Mouse (Mus musculus): ENCODE measurements around the gene Zfand3. TPM values are rescaled to one million over a fixed set of nuclear protein-coding genes. Genes with fewer than 3 reads are reported as not detected.

Zfand3 gene
- polyA plus RNA-seq, 1 experiment from 2014 or later = 50.6 TPM

DNA sequence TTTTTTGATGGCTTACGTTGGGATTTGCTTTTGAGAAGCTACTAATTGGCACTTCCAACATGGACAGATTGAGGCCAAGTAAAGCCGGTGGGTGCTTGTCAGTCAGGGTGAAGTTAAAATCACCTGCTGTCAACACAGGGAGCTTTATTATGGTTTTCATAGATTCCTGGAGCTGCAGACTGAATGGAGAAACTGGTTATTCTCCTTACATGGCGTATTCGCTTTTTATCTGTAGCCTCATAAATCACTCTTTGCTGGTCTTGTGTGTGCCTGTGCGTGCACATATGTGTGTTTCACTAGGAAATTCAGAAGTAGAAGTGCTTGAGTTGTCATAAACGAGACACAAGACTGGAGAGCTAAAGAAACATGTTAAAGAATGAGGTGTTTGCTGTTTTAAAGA, 15.4 kb downstream of the Zfand3 start:
- no peak overlapping the region for H3K27ac ChIP-seq (replicated peaks; ENCODE audit: low read depth, low read length)
- DNase-seq (ENCODE audit: low spot score) (no peak), ATAC-seq (replicated peaks; ENCODE audit: insufficient number of reproducible peaks, low FRiP score, low TSS enrichment, low read depth) (no peak)
- no peaks in the 10 kb centered on the region for H3K27me3 ChIP-seq (ENCODE audit: control insufficient read depth, insufficient read depth, low read length)
- H3K4me3 ChIP-seq (ENCODE audit: low read depth, low read length) = no peak overlapping the region
- WGBS = 85% methylated on average over 6 of the region's 6 CpGs
- no peak overlapping the region for H3K4me2 ChIP-seq (ENCODE audit: low read depth, low read length)
- H3K36me3 ChIP-seq (replicated peaks; ENCODE audit: control insufficient read depth, insufficient read depth, low read depth, low read length) = no peaks in the 10 kb centered on the region
- no peaks in the 10 kb centered on the region for H3K9me3 ChIP-seq (replicated peaks; ENCODE audit: control insufficient read depth, low read length)
- H3K9ac ChIP-seq (replicated peaks; ENCODE audit: low read length) = no peak overlapping the region
- H3K4me1 ChIP-seq (ENCODE audit: control insufficient read depth, insufficient read depth, low read length) = no peaks in the 10 kb centered on the region; the same call in 1 of the 2 replicates

DNA sequence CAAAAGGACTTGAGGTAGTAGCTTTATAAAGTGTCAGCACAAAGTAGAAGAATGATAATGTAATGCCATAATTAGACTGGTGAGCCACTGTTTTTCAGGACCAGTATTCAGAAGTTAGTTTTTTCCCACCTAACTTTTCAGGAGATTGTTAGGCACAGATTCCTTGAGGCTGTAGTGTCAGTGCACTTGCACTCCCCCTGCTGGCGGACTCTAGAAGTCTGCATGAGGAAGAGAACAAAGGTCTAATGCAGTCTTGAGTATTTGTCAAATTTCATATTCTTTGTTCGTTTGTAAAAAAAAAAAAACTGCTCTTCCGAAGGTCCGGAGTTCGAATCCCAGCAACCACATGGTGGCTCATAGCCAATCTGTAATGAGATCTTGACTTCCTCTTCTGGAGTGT, 20.1 kb downstream of the Zfand3 start:
- Histone ChIP-seq H3K9ac (replicated peaks; ENCODE audit: low read length) (no peak overlapping the region), H3K4me1 (ENCODE audit: control insufficient read depth, insufficient read depth, low read length) (no peaks in the 10 kb centered on the region; the same call in 1 of the 2 replicates), H3K4me3 (ENCODE audit: low read depth, low read length) (no peak overlapping the region), H3K36me3 (replicated peaks; ENCODE audit: control insufficient read depth, insufficient read depth, low read depth, low read length) (no peaks in the 10 kb centered on the region), H3K4me2 (ENCODE audit: low read depth, low read length) (no peak overlapping the region), H3K9me3 (replicated peaks; ENCODE audit: control insufficient read depth, low read length) (no peaks in the 10 kb centered on the region), H3K27ac (replicated peaks; ENCODE audit: low read depth, low read length) (no peak overlapping the region), H3K27me3 (ENCODE audit: control insufficient read depth, insufficient read depth, low read length) (no peaks in the 10 kb centered on the region)
- peak; percentile 80 for DNase-seq (ENCODE audit: low spot score)
- ATAC-seq (replicated peaks; ENCODE audit: insufficient number of reproducible peaks, low FRiP score, low TSS enrichment, low read depth) = no peak
- 59% methylated on average over 5 of the region's 5 CpGs for WGBS

DNA sequence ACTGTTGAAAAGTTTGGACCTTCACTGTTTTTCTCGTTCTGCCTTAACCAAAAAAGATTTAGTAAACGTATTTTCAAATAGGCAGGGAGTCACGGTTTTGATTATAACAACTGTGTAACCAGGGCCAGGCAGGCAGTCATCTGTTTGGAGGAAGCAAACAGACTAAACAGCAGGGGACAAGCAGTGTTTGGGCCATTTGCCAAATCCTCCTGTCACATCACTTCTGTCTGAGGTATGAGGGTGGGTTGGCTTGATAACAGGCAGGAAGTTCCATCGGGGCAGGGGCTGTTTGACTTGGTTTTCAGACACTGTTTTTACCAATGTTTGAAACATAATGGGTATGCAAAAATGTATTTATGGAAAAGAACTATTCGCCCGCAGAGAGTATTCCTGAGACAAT, 22.1 kb downstream of the Zfand3 start:
- Histone ChIP-seq H3K36me3 (replicated peaks; ENCODE audit: control insufficient read depth, insufficient read depth, low read depth, low read length) (no peaks in the 10 kb centered on the region; the same call in 1 of the 2 replicates), H3K4me1 (ENCODE audit: control insufficient read depth, insufficient read depth, low read length) (no peaks in the 10 kb centered on the region; the same call in 1 of the 2 replicates), H3K4me3 (ENCODE audit: low read depth, low read length) (no peak overlapping the region), H3K27ac (replicated peaks; ENCODE audit: low read depth, low read length) (no peak overlapping the region), H3K4me2 (ENCODE audit: low read depth, low read length) (no peak overlapping the region), H3K9me3 (replicated peaks; ENCODE audit: control insufficient read depth, low read length) (no peaks in the 10 kb centered on the region), H3K27me3 (ENCODE audit: control insufficient read depth, insufficient read depth, low read length) (no peaks in the 10 kb centered on the region), H3K9ac (replicated peaks; ENCODE audit: low read length) (no peak overlapping the region)
- DNase-seq (ENCODE audit: low spot score) (peak; percentile 14), ATAC-seq (replicated peaks; ENCODE audit: insufficient number of reproducible peaks, low FRiP score, low TSS enrichment, low read depth) (no peak)
- 59% methylated on average over 6 of the region's 6 CpGs for WGBS

DNA sequence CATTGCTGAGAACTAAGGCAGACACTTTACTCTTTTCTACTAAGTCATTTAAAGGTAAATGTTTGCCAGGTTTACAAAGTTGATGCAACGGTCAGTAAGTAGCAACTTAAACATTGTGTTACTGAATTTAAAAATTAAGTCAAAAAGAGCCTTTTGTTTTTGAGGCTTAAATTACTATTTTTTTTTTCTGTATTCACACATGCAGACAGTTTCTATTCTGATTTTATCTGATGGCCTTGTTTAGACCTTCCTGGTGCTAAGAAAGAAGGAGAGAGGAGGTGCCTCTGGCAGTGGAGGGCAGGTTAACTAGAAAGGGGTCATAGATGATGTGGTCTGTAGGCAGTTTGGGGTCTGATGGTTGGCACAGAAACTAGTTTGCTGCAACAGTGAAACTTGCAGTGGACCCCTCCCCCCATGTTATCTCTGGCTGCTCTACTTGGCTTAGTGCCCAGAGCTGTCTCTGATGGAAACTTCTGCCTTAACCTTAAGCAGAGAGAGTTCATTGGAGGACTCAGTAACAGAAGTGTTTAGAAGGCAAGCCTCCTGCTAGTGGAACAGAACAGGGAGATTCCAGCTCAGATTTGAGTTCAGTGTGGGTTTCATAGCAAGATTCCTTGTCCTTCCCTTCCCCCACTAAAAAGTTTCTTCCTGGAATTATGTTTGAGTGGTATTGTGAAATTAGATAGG, 23.0 kb downstream of the Zfand3 start:
- Histone ChIP-seq H3K4me1 (ENCODE audit: control insufficient read depth, insufficient read depth, low read length) (no peaks in the 10 kb centered on the region; the same call in 1 of the 2 replicates), H3K36me3 (replicated peaks; ENCODE audit: control insufficient read depth, insufficient read depth, low read depth, low read length) (no peaks in the 10 kb centered on the region; the same call in 1 of the 2 replicates), H3K27me3 (ENCODE audit: control insufficient read depth, insufficient read depth, low read length) (no peaks in the 10 kb centered on the region), H3K27ac (replicated peaks; ENCODE audit: low read depth, low read length) (no peak overlapping the region), H3K9ac (replicated peaks; ENCODE audit: low read length) (no peak overlapping the region), H3K4me2 (ENCODE audit: low read depth, low read length) (peak overlapping the region; percentile 13; the same call in 1 of the 2 replicates), H3K9me3 (replicated peaks; ENCODE audit: control insufficient read depth, low read length) (no peaks in the 10 kb centered on the region), H3K4me3 (ENCODE audit: low read depth, low read length) (no peak overlapping the region)
- ATAC-seq (replicated peaks; ENCODE audit: insufficient number of reproducible peaks, low FRiP score, low TSS enrichment, low read depth) = 0 out of 2 replicates have a peak, but pooled peaks have one; percentile 18
- peak; percentile 66 for DNase-seq (ENCODE audit: low spot score)
- 69% methylated on average over 1 of the region's 1 CpGs for WGBS

DNA sequence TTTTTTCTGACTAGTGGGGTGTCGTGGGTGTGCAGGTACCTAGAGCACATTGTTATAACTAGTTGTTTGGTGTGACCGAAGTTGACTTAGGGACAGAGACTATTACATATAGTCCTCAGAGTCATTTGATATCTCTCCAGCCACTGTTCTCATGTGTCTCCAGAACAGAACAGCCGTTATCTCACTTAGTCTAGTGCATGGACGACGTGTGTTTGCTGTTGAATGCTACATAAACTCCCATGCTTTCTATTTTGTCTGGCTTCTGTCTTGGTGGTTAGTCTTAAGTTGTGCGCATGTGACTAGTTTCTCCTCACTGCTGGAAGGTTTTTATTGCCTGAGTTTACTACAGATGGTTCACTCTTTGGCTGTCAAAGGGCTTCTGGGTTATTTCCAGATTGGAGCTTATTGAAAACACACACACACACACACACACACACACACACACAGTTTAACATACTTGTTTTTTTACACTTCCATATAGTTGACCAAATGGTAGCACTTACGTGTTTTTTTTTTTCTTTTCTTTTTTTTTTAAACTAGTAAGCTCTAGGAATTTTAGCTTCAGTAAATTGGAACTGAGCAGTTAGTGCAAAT, 25.2 kb downstream of the Zfand3 start:
- H3K27me3 ChIP-seq (ENCODE audit: control insufficient read depth, insufficient read depth, low read length) = no peaks in the 10 kb centered on the region
- no peak overlapping the region for H3K9ac ChIP-seq (replicated peaks; ENCODE audit: low read length)
- no peak overlapping the region for H3K27ac ChIP-seq (replicated peaks; ENCODE audit: low read depth, low read length)
- DNase-seq (ENCODE audit: low spot score) = no peak
- H3K36me3 ChIP-seq (replicated peaks; ENCODE audit: control insufficient read depth, insufficient read depth, low read depth, low read length) = no peaks in the 10 kb centered on the region; the same call in 1 of the 2 replicates
- ATAC-seq (replicated peaks; ENCODE audit: insufficient number of reproducible peaks, low FRiP score, low TSS enrichment, low read depth) = no peak
- no peak overlapping the region for H3K4me3 ChIP-seq (ENCODE audit: low read depth, low read length)
- no peak overlapping the region for H3K4me2 ChIP-seq (ENCODE audit: low read depth, low read length)
- no peaks in the 10 kb centered on the region for H3K9me3 ChIP-seq (replicated peaks; ENCODE audit: control insufficient read depth, low read length)
- H3K4me1 ChIP-seq (ENCODE audit: control insufficient read depth, insufficient read depth, low read length) = no peaks in the 10 kb centered on the region; the same call in 1 of the 2 replicates
- WGBS = 83% methylated on average over 7 of the region's 7 CpGs

DNA sequence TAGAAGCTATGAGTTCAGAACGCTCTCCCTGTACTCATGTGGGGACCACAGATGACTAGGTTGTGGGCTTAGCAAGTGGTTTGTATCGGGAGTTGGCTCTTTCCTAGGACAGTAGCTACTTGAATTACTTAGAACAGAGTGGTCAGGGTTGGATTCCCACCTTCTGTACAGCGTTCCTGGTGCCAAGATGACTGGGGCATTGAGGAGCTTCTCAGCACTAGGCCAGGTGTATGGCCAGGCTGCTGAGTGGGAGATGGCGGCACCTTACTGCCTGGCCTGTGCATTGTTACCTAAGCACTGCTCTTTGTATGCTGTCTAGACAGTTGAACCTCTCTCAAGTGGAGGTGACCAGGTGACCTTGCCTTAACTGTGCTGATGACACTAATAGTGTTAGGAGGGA, 28.3 kb downstream of the Zfand3 start:
- H3K4me3 ChIP-seq (ENCODE audit: low read depth, low read length) = no peak overlapping the region
- H3K36me3 ChIP-seq (replicated peaks; ENCODE audit: control insufficient read depth, insufficient read depth, low read depth, low read length) = no peaks in the 10 kb centered on the region; the same call in 1 of the 2 replicates
- H3K27me3 ChIP-seq (ENCODE audit: control insufficient read depth, insufficient read depth, low read length) = no peaks in the 10 kb centered on the region
- no peaks in the 10 kb centered on the region; the same call in 1 of the 2 replicates for H3K4me1 ChIP-seq (ENCODE audit: control insufficient read depth, insufficient read depth, low read length)
- no peak for DNase-seq (ENCODE audit: low spot score)
- WGBS = 95% methylated on average over 4 of the region's 4 CpGs
- no peak overlapping the region for H3K4me2 ChIP-seq (ENCODE audit: low read depth, low read length)
- no peak overlapping the region for H3K9ac ChIP-seq (replicated peaks; ENCODE audit: low read length)
- no peak for ATAC-seq (replicated peaks; ENCODE audit: insufficient number of reproducible peaks, low FRiP score, low TSS enrichment, low read depth)
- H3K27ac ChIP-seq (replicated peaks; ENCODE audit: low read depth, low read length) = no peak overlapping the region
- no peaks in the 10 kb centered on the region for H3K9me3 ChIP-seq (replicated peaks; ENCODE audit: control insufficient read depth, low read length)

DNA sequence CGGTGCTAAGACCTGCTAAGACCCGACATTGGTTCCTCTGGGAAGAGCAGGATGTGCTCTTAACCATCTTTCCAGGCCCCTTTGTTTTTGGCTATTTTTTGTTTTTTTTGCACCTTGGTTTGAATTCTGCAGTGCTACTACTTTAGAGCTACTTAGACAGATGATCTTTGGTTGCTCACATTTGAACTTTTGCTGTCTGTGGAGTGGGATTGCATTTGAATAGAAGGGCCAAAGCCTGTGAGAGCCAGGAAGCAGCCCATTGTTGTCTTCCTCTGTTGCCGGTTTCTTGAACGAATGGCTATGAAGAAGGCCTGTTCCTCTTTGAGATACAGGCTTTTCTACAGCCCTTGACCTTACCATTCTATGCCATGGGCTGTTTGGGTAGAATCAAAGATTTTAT, 29.5 kb downstream of the Zfand3 start:
- Histone ChIP-seq H3K36me3 (replicated peaks; ENCODE audit: control insufficient read depth, insufficient read depth, low read depth, low read length) (no peaks in the 10 kb centered on the region; the same call in 1 of the 2 replicates), H3K4me1 (ENCODE audit: control insufficient read depth, insufficient read depth, low read length) (no peaks in the 10 kb centered on the region; the same call in 1 of the 2 replicates), H3K9me3 (replicated peaks; ENCODE audit: control insufficient read depth, low read length) (no peaks in the 10 kb centered on the region), H3K27ac (replicated peaks; ENCODE audit: low read depth, low read length) (no peak overlapping the region), H3K27me3 (ENCODE audit: control insufficient read depth, insufficient read depth, low read length) (no peaks in the 10 kb centered on the region), H3K4me3 (ENCODE audit: low read depth, low read length) (no peak overlapping the region), H3K9ac (replicated peaks; ENCODE audit: low read length) (no peak overlapping the region), H3K4me2 (ENCODE audit: low read depth, low read length) (no peak overlapping the region)
- 85% methylated on average over 4 of the region's 4 CpGs for WGBS
- no peak for DNase-seq (ENCODE audit: low spot score)
- no peak for ATAC-seq (replicated peaks; ENCODE audit: insufficient number of reproducible peaks, low FRiP score, low TSS enrichment, low read depth)
